Mouse (Mus musculus) kidney, adult 2 months (tissue): ENCODE data around the gene Klk8.

Experiments used
- CTCF ChIP-seq: fragments of 200-500 bp; conservative IDR thresholded peaks from 2 replicates; pipeline ENCODE4 v1.5.1; 2011; ENCODE audit warnings: low read depth, mild to moderate bottlenecking, control low read depth, low read length, moderate library complexity, mixed read lengths; ENCODE audit not compliant: insufficient read depth, insufficient read length
- POLR2A ChIP-seq: fragments of 200-500 bp; IDR thresholded peaks from one replicate; pipeline ENCODE4 v1.6.1; 2011; ENCODE audit warnings: low read depth, low read length, control low read depth

DNA sequence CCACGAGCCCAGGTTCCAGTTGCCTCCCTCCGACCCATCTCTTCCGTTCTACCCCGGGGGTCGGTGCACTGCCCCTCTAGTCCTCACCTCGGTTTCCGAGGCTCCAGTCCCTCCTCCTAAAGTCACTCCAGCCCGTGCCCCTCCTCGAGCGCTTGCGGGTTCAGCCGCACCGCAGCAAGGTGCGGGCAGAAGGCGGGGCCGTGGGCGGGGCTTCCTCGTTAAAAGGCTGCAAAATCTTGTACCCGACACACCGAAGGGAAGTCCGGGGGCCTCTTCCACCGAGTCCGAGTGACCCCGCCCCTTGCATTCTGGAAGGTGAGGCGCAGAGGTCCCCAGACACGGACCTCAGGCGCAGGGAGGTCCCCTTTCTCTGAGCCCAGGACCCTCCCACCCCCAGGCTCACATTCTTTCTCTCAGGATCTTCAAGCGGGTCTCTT is at the start of gene Klk8:
- TF ChIP-seq CTCF (no peak), POLR2A (no peak)
